Mouse (Mus musculus) forebrain, embryonic 15.5 days (tissue): ENCODE data around the gene Cd68. TPM values are rescaled to one million over a fixed set of nuclear protein-coding genes. Genes with fewer than 3 reads are reported as not detected.

ENCODE experiments used
- ATAC-seq: fragments of 200-750 bp; cut with Nextera tagmentation; replicated peaks from 2 replicates; pipeline ENCODE4 v1.8.0; 2017; ENCODE audit warnings: mild to moderate bottlenecking, moderate TSS enrichment, moderate library complexity
- H3K27ac ChIP-seq: fragments of 300-500 bp; sonication (generic); replicated peaks from 2 replicates; pipeline ENCODE4 v1.5.1; 2015; ENCODE audit warnings: mild to moderate bottlenecking, inconsistent platforms
- H3K27me3 ChIP-seq: fragments of 300-500 bp; sonication (generic); 2 replicates; pipeline ENCODE4 v1.6.1; 2015; ENCODE audit warnings: inconsistent platforms
- H3K36me3 ChIP-seq: fragments of 300-500 bp; sonication (generic); 2 replicates; pipeline ENCODE4 v1.6.1; 2015; ENCODE audit warnings: mild to moderate bottlenecking, inconsistent platforms
- H3K4me1 ChIP-seq: fragments of 300-500 bp; sonication (generic); 2 replicates; pipeline ENCODE4 v1.6.1; 2015; ENCODE audit warnings: inconsistent platforms
- H3K4me2 ChIP-seq: fragments of 300-500 bp; sonication (generic); replicated peaks from 2 replicates; pipeline ENCODE4 v1.6.1; 2015; ENCODE audit warnings: mild to moderate bottlenecking, inconsistent platforms
- H3K4me3 ChIP-seq: fragments of 300-500 bp; sonication (generic); 2 replicates; pipeline ENCODE4 v1.5.1; 2015; ENCODE audit warnings: mild to moderate bottlenecking, inconsistent platforms
- H3K9ac ChIP-seq: fragments of 300-500 bp; sonication (generic); replicated peaks from 2 replicates; pipeline ENCODE4 v1.6.1; 2015; ENCODE audit warnings: mild to moderate bottlenecking, inconsistent platforms
- H3K9me3 ChIP-seq: fragments of 300-500 bp; sonication (generic); 2 replicates; pipeline ENCODE4 v1.6.1; 2016; ENCODE audit warnings: inconsistent platforms
- WGBS: fragments of 180-500 bp; shearing (Covaris S2); methylation state at CpG from one replicate; pipeline ENCODE4 v1.1.7; 2015; ENCODE audit warnings: mixed read lengths; 5-methylcytosine and 5-hydroxymethylcytosine counted together
- polyA plus RNA-seq: library from polyadenylated mRNA; unstranded; fragments of >200 nt; fragmentation: Nextera tagmentation; extraction: Ambion mirVana; gene quantifications from 2 replicates; pipeline ENCODE4 v1.2.1, GENCODE M21; 2015

Cd68 gene
- polyA plus RNA-seq, 1 experiment from 2014 or later = 6.7 TPM

- peak overlapping the region; percentile 66 for H3K4me3 ChIP-seq
- H3K36me3 ChIP-seq = peaks cover 55% of the 10 kb centered on the region
- peak overlapping the region; percentile 58 for H3K4me2 ChIP-seq
- H3K27me3 ChIP-seq = no peaks in the 10 kb centered on the region
- peak overlapping the region; percentile 66 for H3K9ac ChIP-seq
- ATAC-seq = no peak
- peaks cover 23% of the 10 kb centered on the region for H3K4me1 ChIP-seq
- H3K27ac ChIP-seq = peak overlapping the region; percentile 96
- WGBS = 77% methylated on average over 3 of the region's 3 CpGs
- no peaks in the 10 kb centered on the region for H3K9me3 ChIP-seq
Measured at GRCm38 (mm10) chr11:69661221-69661881, 4.6 kb downstream of the Cd68 start.

- ATAC-seq = no peak
- Histone ChIP-seq H3K36me3 (peaks cover 40% of the 10 kb centered on the region), H3K4me1 (peaks cover 23% of the 10 kb centered on the region), H3K9ac (no peak overlapping the region), H3K4me3 (no peak overlapping the region), H3K27me3 (no peaks in the 10 kb centered on the region), H3K9me3 (no peaks in the 10 kb centered on the region), H3K27ac (no peak overlapping the region), H3K4me2 (no peak overlapping the region)
- 81% methylated on average over 15 of the region's 15 CpGs for WGBS
Measured at GRCm38 (mm10) chr11:69657462-69657881, 8.5 kb downstream of the Cd68 start.

GRCm38 (mm10) chr11:69656617-69657461, 9.1 kb downstream of the Cd68 start:
- no peak for ATAC-seq
- Histone ChIP-seq H3K9ac (no peak overlapping the region), H3K4me2 (no peak overlapping the region), H3K27ac (no peak overlapping the region), H3K9me3 (no peaks in the 10 kb centered on the region), H3K4me1 (peaks cover 23% of the 10 kb centered on the region), H3K36me3 (peaks cover 47% of the 10 kb centered on the region), H3K4me3 (no peak overlapping the region), H3K27me3 (no peaks in the 10 kb centered on the region)
- WGBS = 82% methylated on average over 10 of the region's 10 CpGs

DNA sequence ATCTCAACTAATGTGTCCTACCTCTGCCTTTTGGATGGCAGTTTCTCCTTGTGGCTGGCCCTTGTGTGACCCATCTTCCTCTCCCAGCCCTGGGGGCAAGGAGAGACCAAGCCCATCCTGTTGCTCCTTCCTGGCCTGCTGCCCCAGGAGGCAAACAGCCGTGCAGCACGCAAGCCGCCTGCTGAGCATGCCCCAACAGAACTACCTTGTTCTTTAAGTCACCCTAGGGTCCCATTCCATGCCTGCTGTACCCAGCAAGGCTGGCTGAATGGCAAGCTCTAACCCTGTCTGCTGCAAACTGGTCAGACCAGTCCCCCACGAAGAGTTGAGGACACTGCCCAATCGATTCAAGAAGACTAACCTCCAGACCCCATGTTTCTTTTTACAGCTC, 9.9 kb downstream of the Cd68 start:
- H3K27ac ChIP-seq = no peak overlapping the region
- peaks cover 15% of the 10 kb centered on the region for H3K4me1 ChIP-seq
- no peaks in the 10 kb centered on the region for H3K27me3 ChIP-seq
- H3K4me2 ChIP-seq = no peak overlapping the region
- peaks cover 55% of the 10 kb centered on the region for H3K36me3 ChIP-seq
- no peak overlapping the region for H3K9ac ChIP-seq
- 91% methylated on average over 5 of the region's 5 CpGs for WGBS
- no peaks in the 10 kb centered on the region for H3K9me3 ChIP-seq
- no peak overlapping the region for H3K4me3 ChIP-seq
- 0 out of 2 replicates have a peak, but pooled peaks have one; percentile 4 for ATAC-seq

- no peak within 1 kb of the TSS for H3K4me2 ChIP-seq
- H3K4me3 ChIP-seq = no peak within 1 kb of the TSS
- peak; percentile 73 for ATAC-seq
- 24% methylated on average over 34 of the region's 34 CpGs for WGBS
- peaks cover 61% of the 10 kb centered on the region for H3K36me3 ChIP-seq
- no peaks in the 10 kb centered on the region for H3K9me3 ChIP-seq
- H3K27me3 ChIP-seq = no peaks in the 10 kb centered on the region
- 0 out of 2 replicates have a peak within 1 kb of the TSS, but pooled peaks have one; percentile 27 for H3K27ac ChIP-seq
- H3K4me1 ChIP-seq = peaks cover 10% of the 10 kb centered on the region
- H3K9ac ChIP-seq = no peak within 1 kb of the TSS
Measured at GRCm38 (mm10) chr11:69655264-69656064, 10.5 kb downstream of the Cd68 start, which contains the start of gene Sox15. TSS of gene Sox15 (plus strand) at chr11:69655314.

- Histone ChIP-seq H3K4me2 (no peak overlapping the region), H3K9me3 (no peaks in the 10 kb centered on the region), H3K9ac (no peak overlapping the region), H3K4me3 (no peak overlapping the region), H3K36me3 (peaks cover 68% of the 10 kb centered on the region), H3K27ac (0 out of 2 replicates have a peak overlapping the region, but pooled peaks have one; percentile 27), H3K4me1 (peaks cover 10% of the 10 kb centered on the region), H3K27me3 (no peaks in the 10 kb centered on the region)
- WGBS = 51% methylated on average over 9 of the region's 9 CpGs
- ATAC-seq = no peak
Measured at GRCm38 (mm10) chr11:69654760-69655159, 11.2 kb downstream of the Cd68 start.

DNA sequence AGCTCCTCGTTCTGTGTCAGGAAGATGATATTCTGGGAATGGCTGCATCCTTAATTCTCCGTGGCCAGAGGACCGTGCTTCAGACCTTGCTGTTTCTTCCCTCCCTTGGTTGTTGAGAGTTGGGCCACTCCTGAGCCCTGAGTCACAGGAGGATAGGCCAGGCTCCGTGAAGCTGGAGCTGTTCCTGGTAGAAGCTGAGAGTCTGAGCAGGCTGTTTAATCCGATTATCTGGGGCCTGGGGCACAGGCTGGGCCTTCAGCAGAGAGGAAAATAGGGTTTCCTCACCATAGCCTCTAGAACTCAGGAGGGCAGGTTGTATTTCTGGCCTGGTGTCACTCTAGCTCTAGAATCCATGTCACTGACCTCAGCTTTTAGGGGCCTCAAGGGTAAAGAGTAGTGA, 12.6 kb downstream of the Cd68 start:
- Histone ChIP-seq H3K9ac (no peak overlapping the region), H3K27me3 (no peaks in the 10 kb centered on the region), H3K4me1 (peaks cover 10% of the 10 kb centered on the region), H3K36me3 (peaks cover 71% of the 10 kb centered on the region), H3K4me2 (no peak overlapping the region), H3K27ac (no peak overlapping the region), H3K4me3 (no peak overlapping the region), H3K9me3 (no peaks in the 10 kb centered on the region)
- ATAC-seq = no peak
- WGBS = 65% methylated on average over 5 of the region's 5 CpGs

DNA sequence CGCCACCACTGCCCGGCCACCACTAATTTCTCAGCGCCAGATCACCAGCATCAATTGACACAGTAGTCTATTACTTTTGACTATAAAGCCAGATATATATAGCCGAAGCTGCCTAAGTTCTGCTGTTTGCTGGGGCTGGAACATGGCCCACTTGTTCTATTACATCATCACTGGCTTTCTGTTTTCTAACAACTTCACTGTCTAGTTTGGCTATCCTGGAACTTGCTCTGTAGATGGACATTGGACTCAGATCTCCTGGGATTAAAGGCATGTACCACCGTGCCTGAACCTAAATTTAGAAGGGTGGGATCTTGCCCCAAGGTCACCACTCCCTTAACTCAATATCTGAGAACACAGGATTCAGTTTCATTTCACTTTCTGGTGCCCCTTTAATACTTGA, 20.1 kb downstream of the Cd68 start:
- no peak for ATAC-seq
- H3K4me1 ChIP-seq = no peaks in the 10 kb centered on the region
- H3K27me3 ChIP-seq = no peaks in the 10 kb centered on the region
- WGBS = 94% methylated on average over 5 of the region's 5 CpGs
- H3K36me3 ChIP-seq = peaks cover 94% of the 10 kb centered on the region
- no peak overlapping the region for H3K4me3 ChIP-seq
- H3K4me2 ChIP-seq = no peak overlapping the region
- H3K9ac ChIP-seq = no peak overlapping the region
- H3K9me3 ChIP-seq = no peaks in the 10 kb centered on the region
- no peak overlapping the region for H3K27ac ChIP-seq

DNA sequence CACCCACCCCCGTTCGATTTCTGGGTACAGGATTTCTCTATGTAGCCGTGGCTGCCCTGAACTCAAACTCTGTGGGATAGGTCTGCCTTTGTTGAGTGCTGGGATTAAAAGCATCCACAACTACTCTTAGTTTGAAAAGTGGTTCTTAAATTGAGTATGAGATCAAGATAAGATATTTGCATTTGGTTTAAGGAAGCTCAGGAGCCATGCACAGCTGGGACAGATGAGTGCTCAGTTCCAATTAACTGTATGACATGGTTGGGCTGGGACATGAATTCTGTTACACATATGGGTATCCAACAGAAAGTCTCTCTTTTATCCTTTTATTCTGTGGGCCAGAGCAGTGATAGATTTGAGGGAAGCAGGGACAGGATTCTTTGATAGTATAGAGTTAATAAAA, 30.5 kb downstream of the Cd68 start:
- H3K4me2 ChIP-seq = 0 out of 2 replicates have a peak overlapping the region, but pooled peaks have one; percentile 2
- H3K36me3 ChIP-seq = peaks cover 17% of the 10 kb centered on the region
- peaks cover 34% of the 10 kb centered on the region for H3K4me1 ChIP-seq
- no peak overlapping the region for H3K9ac ChIP-seq
- 85% methylated on average over 3 of the region's 3 CpGs for WGBS
- H3K9me3 ChIP-seq = no peaks in the 10 kb centered on the region
- H3K27me3 ChIP-seq = no peaks in the 10 kb centered on the region
- H3K27ac ChIP-seq = no peak overlapping the region
- no peak overlapping the region for H3K4me3 ChIP-seq
- ATAC-seq = no peak

DNA sequence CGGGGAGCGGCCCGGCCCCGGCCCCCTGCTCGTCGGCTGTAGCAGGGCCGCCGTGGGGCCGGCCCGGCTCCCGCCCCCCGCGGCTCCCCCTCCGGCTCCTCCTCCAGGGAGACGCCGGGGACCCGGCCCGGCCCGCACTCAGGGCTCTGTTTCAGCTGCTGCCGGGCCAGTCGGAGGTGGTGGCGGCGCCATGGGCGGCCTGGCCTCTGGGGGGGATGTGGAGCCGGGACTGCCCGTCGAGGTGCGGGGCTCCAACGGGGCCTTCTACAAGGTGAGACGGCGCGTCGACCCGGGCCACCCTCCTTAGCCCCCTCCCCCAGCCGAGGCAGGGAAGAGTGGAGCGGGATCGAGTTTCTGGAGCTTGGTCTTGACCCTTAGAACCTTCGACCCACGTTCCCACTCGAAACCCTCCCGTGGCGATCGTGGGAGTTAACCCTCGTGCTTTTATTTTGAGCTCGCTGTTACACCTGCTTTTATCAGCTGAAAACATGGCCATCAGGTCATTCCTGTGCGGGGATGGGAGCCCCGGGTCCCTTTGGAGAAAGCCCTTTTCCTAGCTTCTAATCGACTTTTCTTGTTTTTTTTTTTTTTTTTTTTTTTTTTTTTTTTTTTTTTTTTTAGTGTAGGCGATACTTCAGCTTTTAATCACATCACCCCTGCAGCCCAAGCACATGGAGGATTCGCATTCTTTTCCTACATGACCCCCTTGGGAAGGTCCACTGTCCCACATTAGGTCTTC, 32.7 kb downstream of the Cd68 start:
- WGBS = under 1% methylated on average over 36 of the region's 50 CpGs
- Histone ChIP-seq H3K36me3 (0 out of 2 replicates have a peak, but pooled peaks cover 4% of the 10 kb centered on the region), H3K9me3 (no peaks in the 10 kb centered on the region), H3K27me3 (no peaks in the 10 kb centered on the region), H3K4me3 (peak overlapping the region; percentile 100), H3K9ac (peak overlapping the region; percentile 100), H3K4me1 (peaks cover 34% of the 10 kb centered on the region), H3K27ac (peak overlapping the region; percentile 96), H3K4me2 (peak overlapping the region; percentile 73)
- peak; percentile 69 for ATAC-seq
